Mouse (Mus musculus): ENCODE results near the gene Anapc15.
A peak's percentile ranks its signal among the peaks of the same experiment; 100 is the strongest.

Anapc15 gene

DNA sequence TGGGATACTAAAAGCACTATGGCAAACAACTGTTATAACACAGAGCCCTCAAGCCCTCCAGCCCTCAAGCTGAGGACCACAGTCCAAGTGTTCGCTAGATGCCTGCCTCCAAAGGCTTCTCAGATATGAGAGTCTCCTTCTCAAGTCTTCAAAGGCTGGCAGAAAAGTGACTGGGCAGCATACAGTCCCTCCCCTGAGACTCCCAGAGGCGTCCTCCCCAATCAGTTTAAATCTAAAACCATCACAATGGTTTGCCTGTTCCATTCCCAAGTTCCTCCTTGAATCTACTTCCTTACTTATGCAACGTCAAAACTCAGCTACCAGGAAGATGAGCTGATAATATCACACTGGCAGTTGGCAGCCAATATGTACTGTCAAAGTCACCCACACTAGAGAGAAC is at the start of gene Anapc15:
Gene Anapc15 (plus strand): TSS at position 301 of the 400 bp plus-strand sequence.
- DNase-seq: no peak

DNA sequence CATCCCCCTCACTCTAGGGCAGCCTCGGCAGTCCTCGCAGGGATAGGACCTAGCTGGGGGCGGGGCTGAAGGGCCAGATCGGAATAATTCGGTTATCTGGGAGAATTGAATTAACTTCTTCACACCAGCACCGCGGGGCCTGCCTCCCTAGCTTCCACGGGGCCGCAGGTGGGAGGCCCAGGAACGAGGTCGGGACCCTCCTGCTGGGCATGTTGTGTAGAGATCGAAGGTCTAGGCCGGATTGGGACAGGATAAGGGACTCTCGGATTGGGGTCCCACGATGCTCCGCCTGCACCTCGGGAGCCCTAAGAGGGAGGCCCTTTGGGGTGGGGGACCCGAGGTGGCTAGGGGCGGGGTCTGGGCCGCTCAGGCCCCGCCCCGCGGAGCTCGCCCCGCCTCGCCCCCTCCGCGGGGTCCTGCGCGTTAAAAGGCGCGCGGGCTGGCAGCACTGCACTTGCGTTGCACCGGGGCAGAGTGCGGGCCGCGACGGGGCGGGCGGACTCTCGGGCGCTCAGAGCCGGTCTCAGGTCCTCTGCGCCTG is 45.6 kb upstream of the Anapc15 start, which contains the start of gene Phox2a:
Gene Phox2a (plus strand): TSS at position 453 of the 541 bp plus-strand sequence.
- no peak for DNase-seq

- peak; percentile 39 to 47 for DNase-seq
These were observed 43.1 kb upstream of the Anapc15 start for GRCm38 (mm10) chr7:101820295-101821030.

- peak; percentile 65 to 76 for DNase-seq
These were observed 41.7 kb upstream of the Anapc15 start for GRCm38 (mm10) chr7:101821571-101822501.

GRCm38 (mm10) chr7:101822836-101823757 is 40.4 kb upstream of the Anapc15 start:
- peak; percentile 64 to 71 for DNase-seq

DNA sequence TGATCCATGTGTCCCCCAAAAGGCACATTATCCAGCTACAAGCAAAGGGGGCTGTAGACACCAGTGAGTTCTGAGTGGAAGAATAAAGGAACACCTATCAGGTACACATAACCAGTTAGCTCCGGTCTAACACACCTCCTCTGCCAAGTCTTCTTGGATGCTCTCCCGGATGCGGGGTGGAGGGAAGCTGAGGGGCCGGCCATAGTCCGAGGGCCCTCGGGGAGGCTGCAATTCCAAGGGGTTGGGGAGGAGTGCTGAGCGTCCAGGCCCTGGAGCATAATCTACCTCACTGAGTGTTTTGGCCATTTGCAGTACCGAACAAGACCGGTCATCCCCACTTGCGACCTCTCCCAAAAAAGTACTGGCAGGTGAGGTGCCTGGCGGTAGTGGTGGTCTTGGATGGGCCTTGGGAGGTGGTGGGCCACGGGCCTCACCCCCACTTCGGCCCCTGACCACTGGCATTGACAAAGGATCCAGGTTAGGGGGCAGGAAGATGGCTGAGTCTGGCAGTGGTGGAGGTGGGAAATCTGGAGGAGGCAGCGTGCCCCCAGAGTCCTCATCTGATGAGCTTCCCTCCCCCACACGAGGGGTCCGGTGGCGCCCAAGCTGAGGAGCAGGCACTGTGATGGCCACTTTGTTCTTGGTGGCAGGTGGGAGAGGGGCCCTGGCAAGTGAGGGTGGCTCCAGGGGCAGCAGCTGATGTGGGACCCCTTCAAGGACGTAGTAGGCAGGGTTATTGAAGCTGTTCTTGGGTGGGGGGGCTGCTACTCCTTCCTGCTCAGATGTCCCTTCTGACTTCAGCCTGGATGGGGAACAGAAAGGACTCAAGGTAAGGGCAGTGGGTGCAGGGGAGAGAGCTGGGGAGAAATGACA is 39.5 kb upstream of the Anapc15 start:
- no peak for DNase-seq

DNA sequence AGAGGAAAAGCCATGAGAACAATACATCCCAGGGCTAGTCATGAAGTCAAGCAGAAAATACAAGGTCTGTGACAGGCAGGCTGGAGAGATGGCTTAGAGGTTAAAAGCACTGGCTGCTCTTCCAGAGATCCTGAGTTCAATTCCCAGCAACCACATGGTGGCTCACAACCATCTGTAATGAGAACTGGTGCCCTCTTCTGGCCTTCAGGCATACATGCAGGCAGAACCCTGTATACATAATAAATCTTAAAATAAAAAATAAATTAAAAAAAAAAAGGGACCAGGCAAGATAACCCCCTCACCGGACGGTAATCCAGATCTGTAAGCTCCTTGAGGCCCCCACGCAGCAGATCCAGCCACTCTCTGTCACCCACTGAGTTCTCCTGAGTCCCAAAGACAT is 33.1 kb upstream of the Anapc15 start:
- no peak for DNase-seq

DNA sequence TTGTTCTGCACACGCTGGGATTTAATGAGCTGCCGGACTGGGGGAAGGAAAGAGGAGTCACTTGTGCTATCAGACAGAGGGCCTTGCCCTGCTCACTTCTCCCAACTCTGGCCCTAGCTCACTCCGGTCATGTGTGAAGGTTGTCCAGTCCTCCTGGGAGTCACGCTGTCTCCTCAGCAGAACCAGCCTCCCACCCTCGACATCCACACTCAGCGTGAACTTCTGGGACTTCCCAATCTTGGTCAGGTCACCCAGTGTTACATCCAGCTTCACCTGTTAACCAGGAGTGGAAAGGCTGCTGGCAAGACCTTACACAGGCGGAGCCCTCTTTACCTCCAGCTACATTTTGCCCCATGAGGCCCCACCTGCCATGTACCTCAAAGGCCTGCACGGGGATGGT is 32.1 kb upstream of the Anapc15 start:
- no peak for DNase-seq

DNA sequence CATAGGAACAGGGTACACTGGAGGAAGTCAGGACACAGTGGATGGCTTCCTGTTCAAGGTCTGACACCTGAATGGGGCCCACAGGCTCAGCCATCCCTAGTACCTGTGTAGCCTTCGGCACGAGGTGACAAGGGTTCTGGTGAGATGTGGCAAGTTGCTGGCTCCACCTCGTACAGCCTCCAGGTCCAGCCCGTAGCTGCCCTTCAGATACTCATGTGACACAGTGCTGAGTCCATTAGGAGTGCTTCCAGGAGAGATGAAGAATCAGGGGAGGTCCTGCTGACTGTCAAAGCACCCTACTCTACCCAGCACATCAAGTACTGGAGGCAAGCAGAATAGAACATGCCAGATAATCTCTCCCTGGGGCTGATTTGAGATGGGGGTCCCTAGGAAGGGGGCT is 31.1 kb upstream of the Anapc15 start:
- no peak for DNase-seq

DNA sequence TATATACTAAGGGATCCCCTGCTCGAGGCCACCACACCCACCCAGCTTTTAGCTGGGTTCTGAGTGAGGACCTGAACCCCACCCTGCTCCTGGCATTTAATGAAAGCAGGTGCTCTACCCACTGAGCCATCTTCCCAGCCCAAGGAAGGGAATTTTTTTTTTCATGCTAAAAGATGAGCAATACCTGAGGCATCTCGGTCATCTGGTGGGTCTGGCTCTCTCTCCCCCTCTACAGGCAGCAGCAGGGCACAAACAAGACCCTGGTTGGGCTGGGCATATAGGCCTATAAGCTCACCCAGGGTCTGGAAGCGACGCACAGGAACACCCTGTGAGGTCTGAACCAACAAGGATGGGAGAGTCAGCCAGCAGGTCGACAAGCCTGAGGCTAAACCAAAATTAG is 30.2 kb upstream of the Anapc15 start:
- DNase-seq: no peak

- DNase-seq: peak in 1 of 2 experiments; percentile 21
These were observed 29.5 kb upstream of the Anapc15 start for GRCm38 (mm10) chr7:101833916-101834584.

- DNase-seq: no peak
These were observed 28.6 kb upstream of the Anapc15 start for GRCm38 (mm10) chr7:101834903-101835302.

DNA sequence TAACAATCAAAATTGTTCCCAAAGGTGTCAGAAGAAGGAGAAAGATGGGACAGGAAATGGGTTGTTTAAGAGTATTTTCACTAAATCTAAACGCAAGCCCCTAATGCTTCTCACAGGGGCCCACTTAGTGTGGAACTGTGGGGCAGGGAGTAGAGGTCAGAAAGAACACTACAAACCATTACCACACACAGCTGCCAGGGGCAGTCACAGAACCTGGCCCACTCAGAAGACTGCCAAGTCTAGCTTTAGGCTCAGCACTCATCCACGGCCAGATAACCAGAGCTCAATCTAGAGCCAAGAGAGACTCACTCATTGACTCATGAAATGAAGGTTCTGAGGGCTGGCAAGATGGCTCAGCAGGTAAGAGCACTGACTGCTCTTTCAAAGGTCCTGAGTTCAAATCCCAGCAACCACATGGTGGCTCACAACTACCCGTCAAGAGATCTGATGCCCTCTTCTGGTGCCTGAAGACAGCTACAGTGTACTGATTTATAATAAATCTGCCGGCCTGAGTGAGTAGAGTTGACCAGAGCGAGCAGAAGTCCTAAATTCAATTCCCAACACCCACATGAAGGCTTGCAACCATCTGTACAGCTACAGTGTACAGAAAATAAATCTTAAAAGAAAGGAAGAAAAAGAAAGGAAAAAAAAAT is 27.9 kb upstream of the Anapc15 start:
- no peak for DNase-seq

DNA sequence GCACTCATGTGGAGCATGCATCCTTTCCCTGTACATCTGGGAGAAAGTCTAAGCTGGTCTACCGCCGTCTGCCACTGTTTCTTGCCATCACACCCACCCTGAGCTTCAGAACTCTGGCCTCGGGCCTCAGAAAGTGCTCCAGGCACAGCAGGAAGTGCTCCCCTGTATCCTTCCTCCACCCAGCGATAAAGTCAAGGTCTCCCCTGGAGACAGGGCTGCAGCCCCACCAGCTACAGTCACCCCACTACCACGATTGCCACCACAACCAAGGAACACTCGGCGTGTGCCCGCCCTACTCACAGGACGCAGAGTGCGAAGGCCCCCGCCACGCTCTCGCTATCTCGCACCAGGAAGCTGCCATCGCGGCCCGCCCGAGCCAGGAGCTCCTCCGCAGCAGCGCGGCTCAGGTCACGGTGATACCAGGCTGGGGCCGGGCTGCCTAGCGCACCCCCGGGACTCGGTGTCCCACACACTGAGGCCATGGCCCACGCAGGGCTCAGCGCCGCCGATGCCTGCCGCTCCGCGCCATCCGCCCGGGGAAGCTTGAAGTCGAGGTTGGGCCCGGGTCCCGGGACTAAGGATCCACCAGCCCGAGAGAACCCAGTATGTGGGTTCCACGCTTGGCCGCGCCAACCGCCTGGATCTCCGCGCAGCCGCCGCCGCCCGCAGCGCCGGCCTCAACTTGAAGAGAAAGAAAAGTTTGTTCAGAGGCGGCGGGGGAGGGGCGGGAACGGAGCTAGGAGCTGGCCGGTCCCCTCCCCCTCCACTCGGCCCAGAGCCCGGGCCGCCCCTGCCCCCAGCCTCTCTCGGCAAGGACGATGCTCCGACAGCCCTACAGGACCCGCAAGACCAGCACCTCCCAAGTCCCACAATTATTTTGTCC is 27.0 kb upstream of the Anapc15 start:
- DNase-seq: peak; percentile 89 to 93

DNA sequence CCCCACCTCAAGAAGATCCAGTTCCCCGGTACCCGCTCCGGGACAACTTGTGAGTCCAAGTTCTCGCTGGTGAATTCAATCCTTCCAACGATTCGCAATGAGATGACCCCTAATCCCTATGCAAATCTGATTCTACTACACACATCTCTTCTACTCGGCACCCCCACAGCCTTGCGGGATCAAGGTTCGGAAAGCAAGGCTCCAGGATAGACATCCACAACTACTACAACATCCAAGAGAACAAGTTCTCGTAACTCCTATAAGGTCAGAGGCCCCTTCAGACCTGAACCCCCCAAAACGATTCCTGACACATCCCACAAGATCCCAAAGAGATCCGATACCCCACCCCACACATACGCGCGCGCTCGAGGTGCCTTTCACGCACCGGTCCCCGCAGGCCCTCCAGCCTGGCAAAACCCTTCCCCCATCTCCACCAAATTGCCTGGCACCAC is 26.3 kb upstream of the Anapc15 start:
- DNase-seq: no peak

DNA sequence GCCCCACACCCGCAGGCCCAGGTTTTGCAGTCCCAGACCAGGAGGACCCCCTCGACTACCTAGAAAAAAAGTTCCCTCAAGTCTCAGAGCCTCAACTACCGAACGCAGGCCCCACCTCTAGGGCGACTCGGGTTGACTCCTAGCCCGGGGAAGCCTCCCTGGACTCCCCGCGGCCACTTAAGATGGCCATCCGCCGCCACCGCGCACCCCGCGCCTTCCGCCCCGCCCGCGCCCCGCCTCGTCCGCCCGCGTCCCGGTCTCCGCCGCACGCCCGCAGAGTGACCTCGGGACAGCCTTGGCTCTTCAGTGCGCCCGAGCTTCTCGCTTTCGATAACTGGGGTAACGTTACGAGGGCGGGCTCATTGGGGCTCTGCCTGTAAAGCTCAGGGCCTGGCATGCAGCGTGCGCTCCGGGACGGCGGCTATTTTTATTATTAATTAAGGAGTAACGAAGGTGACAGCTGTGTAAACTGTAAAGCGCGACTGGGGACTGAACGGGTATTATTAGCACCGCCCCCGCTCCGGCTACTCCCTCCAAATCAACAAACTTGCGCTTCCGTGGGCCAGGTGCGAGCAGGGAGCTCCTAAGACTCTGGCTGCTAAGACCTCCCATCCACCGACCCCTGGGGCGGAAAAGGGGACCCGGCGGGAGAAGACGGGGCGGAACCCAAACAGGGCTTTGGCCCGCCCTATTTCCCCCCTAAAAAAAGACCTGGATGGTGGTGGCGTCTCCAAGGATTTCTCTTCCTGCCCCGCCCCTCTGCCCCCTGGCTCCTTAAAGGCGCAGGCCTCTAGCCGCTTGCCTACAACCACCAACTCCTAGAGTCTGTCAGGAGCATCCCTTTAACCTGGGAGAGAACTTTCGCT is 25.7 kb upstream of the Anapc15 start, which contains the start of gene Inppl1:
Gene Inppl1 (minus strand): TSS at position 624 of the 866 bp plus-strand sequence.
- peak; percentile 93 to 96 for DNase-seq

DNA sequence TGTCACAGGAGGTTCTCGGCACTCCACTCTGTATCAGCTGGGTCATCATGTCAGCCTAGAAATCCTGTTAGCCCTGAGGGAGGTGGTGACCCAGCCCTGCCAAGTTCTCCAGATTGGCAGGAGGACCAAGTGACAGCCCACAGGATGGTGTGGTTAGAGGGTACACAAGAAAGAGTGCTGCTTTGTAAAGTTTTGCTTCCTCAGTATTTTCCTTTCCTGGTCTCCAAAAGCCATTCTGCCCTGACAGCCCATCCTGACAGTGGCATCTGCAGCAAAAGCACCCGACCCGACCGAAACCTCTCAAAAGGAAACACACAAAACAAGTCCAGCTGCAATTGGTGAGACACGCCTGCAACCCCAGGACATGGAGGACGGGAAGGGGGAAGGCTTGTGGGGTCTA is 19.3 kb upstream of the Anapc15 start:
- DNase-seq: no peak

- no peak for DNase-seq
These were observed 15.6 kb upstream of the Anapc15 start for GRCm38 (mm10) chr7:101847934-101848333.

Data from kidney, postnatal 4 days (tissue).